Mouse (Mus musculus): Measurements from ENCODE around the gene Mrpl34.

Gene Mrpl34

DNA sequence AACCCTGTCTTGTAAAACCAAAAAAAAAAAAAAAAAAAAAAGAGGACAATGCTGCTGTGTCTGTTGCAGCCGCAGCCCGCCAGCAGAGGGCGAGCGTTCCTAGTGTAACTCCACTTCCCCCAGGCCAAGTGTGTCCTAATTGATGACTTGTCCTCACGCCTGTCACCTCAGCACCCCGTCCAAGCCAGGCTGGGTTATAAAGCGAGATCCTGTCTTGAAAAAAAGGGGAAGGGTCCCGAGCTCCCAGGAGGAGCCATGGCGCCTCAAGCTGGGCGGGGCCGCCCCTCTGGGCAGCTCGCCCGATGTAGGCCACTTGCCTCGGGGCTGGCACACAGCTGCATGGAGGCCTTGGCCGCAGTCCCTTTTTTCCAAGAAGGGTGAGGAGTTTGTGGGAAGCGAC, 30.3 kb downstream of the Mrpl34 start:
- DNase-seq (ENCODE audit: low spot score in 2 of 2) = peak; percentile 58 to 83

DNA sequence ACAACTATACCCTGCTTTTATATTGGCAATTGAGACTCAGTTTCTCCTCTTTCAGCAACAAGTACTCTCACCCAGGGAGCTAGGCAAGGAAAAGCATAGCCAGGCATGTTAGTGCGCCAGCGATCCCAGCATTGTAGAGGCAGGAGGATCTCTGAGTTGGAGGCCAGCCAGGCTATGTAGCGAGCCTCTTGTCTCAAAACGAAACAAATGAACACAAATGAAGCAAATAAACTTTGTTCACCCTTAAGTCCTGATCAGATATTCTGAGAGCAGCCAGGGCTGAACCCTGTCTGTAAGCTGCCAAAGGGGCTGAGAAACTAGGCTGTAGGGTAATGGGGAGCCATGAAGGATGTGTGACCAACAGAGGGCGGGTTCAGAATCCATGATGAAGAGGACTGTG, 31.1 kb downstream of the Mrpl34 start:
- no peak for DNase-seq (ENCODE audit: low spot score in 2 of 2)

DNA sequence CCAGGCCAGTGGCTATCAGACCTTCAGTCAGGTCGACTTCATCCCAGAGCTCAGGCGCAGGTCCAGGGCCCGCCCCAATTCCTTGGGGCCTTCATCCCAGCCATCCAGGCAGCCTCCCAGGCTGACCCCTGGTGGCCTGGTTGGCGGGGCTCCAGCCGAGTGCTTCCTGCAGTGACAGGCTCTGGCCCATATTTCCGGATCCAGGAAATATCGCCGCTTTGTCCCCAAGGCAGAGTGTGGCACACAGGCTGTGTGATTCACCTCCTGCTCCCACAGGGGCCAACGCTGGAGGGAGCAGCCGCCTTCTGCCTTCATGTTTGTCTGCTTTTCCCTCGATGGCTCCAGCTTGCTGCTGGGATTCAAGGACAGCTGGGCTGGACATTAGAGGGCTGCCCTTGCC, 31.7 kb downstream of the Mrpl34 start:
- DNase-seq (ENCODE audit: low spot score in 2 of 2) = peak; percentile 48 to 87

DNA sequence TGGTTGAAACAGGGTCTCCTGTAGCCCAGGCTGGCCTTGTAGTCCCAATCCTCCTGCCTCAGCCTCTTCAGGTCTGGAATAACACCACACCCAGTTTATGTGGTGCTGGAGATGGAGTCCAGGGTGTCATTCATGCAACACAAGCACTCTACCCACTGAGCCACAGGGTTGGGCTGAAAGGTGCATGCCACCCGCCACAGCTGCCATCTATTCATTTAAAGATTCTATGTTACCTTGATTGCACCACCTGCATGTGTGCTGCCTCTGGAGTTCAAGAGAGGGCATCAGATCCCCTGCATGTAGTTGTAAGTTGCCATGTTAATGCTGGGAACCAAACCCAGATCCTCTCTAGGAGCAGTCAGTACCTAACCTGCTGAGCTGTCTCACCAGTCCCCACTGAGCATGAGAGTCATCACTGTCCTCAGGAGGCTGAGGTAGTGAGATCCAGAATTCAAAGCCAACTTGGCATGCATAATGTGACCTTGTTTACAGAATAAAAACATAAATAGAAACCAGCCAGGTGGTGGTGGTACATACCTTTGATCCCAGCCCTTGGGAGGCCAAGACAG, 32.4 kb downstream of the Mrpl34 start:
- DNase-seq (ENCODE audit: low spot score in 2 of 2) = no peak

DNA sequence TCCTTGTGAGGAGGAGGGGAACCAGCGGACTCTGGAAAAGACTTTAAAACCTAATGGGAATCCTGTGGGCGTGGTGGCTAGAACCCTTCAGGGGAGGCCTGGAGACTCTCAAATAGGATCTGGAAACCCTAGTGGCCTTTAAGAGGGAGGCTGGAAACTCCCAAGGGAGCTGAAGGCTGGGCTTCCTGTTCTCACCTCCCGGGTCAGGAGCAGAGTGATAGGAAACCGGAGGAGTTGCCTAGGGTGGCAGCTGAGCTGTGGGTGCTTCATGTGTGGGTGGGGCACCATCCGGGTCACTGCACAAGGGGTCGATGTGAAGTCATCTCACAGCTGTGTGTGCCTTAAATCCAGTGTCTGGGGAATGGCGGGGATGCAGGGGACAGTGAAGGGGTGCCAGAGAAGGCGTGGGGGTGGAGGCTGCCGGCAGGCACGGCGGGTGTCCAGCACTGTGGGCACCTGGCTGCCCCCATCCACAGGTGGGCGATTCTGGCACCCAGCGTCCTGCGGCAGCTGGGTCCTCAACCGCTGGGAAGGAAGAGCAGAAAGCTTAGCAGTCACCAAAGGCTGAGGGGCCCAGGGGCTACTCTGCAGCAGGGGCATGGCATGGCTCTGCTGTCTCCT, 33.2 kb downstream of the Mrpl34 start:
- DNase-seq (ENCODE audit: low spot score in 2 of 2) = no peak

DNA sequence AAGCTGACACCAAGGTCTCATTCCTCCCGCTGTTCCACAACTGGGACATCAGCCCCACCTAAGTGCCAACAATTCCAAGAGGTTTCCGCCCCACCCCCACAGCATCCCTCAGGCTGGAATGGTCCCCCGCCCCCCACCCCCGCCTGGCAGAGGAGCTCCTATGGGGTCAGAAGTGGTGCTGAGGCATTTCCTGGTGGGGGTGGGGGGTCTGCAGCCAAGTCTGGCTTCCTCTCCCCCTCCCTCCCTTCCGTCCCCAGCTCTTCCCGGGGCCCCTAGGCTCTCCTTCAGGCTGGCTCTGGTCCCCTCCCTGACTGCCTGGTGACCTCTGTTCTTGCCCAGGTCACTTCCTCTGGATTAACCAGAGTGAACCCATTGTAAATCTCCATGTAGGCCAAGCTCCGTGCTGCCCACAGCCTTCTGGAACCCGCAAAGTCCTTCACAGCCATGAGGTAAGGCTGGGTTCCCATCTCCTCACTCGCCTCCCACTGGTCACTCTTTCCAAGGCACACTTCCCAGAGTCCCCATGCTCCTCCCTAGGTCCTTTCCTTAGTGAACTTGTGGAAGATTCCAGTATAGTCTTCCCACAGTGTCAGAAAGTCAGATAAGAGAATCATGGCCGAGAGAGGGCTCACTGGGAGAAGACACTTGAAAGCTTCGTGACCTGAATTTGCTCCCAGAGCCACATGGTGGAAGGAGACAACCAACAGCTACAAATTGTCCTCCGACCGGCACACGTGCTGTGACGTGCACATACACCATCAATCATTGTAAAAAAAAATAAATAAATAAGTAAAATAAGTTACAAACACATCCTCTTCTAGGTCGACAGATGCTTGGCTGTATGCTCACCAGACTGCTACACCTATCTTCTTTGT, 34.3 kb downstream of the Mrpl34 start:
- no peak for DNase-seq (ENCODE audit: low spot score in 2 of 2)

DNA sequence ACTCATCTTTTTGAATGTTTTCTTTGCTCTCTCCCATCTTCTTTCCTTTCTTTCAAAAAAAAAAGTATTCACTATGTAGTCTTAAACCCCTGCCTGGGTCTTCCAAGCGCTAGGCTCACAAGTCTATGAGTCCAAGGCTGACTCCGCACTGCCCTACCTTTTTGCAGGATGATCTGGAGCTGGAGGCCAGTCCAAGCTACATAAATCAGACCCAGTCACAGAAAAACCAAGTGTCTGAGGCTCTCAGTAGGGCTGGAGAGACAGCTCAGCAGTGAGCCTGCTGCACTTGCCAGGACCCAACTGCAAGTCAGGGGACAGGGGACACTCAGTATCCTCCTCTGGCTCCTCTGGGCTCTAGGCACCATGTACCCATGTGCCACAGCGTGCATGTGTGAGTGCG, 39.6 kb downstream of the Mrpl34 start:
- no peak for DNase-seq (ENCODE audit: low spot score in 2 of 2)

DNA sequence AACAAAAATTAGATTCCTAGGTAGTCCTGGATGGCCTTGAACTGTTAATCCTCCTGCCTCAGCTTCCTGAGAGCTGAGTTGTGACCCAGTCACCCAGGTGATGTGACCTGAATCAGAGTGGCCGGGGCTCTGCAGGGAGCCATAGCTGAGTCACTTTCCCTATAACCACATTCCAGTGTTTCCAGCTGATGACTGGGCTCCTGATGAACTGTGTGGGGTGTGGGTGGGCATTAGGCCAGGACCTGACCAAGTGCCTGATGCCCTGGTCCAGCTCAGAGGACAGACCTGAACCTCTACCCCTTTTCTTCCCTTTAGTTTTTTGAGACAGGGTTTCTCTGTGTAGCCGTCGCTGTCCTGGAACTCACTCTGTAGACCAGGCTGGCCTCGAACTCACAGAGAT, 40.6 kb downstream of the Mrpl34 start:
- no peak for DNase-seq (ENCODE audit: low spot score in 2 of 2)

DNA sequence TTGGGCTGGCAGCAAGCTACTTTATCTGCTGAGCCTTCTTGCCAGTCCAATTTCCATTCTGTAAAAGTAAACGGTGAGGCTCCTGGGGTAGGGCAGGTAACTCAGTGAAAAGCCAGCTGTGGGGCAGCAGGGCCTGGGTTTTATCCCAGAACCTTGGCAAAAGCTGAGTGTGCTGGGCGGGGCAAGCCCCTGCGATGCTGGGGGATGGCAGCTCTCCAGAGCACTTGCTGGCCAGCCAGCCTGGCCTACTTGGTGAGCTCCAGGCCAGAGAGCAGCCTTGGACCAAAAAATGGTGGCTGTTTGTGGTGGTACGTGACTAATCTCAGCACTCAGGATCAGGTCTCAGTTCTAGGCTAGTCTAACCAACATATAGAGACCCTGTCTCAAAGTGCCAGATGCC, 41.2 kb downstream of the Mrpl34 start:
- DNase-seq (ENCODE audit: low spot score in 2 of 2) = no peak

DNA sequence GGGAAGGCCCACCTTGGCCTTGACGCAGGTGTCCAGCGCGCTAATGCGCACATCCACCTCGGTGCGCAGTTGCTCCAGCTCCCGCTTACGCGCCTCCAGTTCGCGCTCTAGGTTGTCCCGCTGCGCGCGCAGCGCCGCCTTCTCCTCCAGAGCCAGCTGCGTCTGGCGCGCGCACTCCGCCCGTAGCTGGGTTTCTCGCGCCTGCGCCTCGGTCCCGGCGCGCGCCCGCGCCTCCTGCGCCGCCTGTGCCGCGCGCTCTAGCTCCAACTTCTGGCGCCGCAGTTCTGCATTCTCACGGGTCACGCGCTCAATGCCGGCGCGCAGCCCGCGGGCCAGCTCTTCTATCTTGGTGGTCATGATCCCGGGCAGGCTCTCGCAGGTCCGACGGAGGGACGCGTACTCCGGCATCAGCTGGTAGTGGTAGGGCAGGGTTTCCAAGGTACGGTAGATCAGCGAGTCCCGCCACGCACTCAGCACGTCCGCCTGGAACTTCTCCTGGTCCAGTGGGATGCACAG, 42.9 kb downstream of the Mrpl34 start:
- peak in 1 of 2 experiments; percentile 68 for DNase-seq (ENCODE audit: low spot score in 2 of 2)

DNA sequence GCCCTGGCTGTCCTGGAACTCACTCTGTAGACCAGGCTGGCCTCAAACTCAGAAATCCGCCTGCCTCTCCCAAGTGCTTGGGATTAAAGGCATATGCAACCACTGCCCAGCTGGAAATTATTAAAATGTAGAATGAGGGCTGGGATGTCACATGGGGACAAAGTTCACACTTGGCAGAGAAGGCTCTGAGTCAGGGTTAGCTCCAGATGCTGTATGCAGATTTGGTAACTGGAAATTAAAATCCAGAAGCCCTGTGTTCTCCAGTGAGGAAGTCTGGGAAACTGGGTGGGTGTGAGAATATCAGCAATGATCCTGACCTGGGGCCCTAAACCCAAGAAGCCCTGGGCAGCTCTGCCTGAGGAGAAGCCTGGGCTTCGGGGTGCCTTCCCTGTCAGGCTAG, 44.6 kb downstream of the Mrpl34 start:
- no peak for DNase-seq (ENCODE audit: low spot score in 2 of 2)

DNA sequence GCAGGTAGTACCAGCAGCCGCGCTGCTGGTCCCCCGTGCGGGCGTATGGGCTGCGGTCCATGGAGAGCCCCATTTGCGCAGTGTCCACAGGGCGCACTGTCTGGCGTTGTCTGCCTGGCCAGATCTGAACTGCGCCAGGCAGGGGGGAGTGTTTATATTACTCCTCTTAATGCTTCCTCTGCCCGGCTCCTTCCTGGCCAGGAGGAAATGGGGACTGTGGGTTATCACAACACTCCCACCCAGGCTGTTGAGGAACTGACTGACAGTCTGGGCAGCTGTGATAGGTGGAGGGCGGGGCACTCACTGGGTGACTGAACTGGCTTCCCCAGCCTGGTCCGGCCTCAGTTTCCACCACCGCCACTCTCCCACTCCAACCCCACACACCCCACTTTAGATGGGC, 46.9 kb downstream of the Mrpl34 start, which contains the start of gene Plvap:
Gene Plvap, minus strand, starts transcription at position 109 of the 400 bp plus-strand sequence.
- DNase-seq (ENCODE audit: low spot score in 2 of 2) = no peak

DNA sequence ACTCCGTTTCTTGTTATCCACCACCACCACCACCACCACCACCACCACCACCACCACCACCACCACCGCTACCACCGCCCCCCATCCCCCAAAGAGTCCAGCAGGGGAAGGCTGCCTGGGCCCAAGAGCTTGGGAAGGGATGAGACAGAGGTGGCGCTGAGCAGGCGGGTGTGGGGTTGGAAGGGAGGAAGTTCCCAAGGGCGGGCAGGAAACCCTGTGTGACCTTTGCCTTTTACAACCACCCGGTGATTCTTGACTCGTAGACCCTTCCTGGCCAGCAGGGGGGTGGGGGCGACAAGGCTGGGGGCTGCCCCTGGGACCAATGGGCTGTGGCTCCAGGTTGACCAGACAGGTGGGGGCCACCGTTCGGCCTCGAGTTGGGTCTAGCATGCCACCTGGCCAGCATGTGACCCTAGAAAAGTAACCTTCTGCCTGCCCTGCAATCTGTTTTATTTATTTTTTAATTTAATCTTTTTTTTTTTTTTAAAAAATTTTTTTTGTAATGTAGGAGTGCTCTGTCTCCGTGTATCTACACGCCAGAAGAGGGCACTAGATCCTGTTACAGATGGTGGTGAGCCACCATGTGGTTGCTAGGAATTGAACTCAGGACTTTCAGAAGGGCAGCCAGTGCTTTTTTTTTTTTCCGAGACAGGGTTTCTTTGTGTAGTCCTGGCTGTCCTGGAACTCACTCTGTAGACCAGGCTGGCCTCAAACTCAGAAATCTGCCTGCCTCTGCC, 48.4 kb downstream of the Mrpl34 start:
- DNase-seq (ENCODE audit: low spot score in 2 of 2) = no peak

DNA sequence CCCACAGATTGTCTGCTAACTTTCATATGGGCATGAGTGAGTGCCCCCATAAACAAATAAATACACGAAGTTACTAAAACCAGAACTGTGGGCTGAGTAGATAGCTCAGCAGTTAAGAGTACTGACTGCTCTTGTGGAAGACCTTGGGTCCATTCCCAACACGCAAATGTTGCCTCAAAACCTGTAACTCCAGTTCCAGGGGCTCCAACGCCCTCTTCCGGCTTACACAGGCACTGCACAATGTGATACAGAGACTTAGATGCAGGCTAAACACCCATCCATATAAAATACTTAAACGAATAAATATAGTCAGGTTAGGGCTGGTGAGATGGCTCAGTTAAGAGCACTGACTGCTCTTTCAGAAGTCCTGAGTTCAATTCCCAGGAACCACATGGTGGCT, 50.3 kb downstream of the Mrpl34 start:
- no peak for DNase-seq (ENCODE audit: low spot score in 2 of 2)

All from urinary bladder, postnatal 36 days (tissue).